Mouse (Mus musculus) spleen, adult 2 months (tissue): ENCODE data around the gene Slc25a12.

Experiments used
- CTCF ChIP-seq: fragments of 200-500 bp; IDR thresholded peaks from 2 replicates; pipeline ENCODE4 v1.5.1; 2011; ENCODE audit warnings: mild to moderate bottlenecking, inconsistent platforms; ENCODE audit not compliant: insufficient read depth, insufficient read length, insufficient replicate concordance; ENCODE audit errors: extremely low read depth
- POLR2A ChIP-seq: fragments of 200-500 bp; IDR thresholded peaks from 2 replicates; pipeline ENCODE4 v1.6.1; 2011; ENCODE audit warnings: low read depth, low read length, inconsistent platforms

DNA sequence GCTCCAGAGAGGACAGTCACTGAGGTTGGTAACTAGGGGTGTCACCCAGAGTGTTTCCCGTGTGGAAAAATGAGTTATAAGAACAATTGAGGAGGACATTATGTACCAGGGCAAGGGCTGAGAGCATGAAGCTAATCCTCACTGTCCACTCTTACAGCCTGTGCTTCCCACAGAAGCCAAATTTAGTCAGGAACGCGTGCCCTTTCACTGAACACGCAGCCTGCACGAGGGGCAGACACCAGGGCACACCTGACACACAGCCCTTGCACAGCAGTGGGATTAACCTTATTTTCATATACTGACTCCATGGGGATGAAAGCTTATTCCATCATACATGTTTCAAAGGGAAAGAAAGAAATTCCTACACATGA lies 13.5 kb downstream of the Slc25a12 start:
- TF ChIP-seq POLR2A (no peak), CTCF (no peak)
